Mouse (Mus musculus) brain, embryonic 18.5 days (tissue): ENCODE measurements around the gene Gm7138.
"Not testable (repeated sequence)": the region's sequence is repeated elsewhere in the genome, so short reads cannot be mapped to it uniquely, and the experiment has no call there.

Source experiments
- DNase-seq: peaks from one replicate; pipeline ENCODE4 v3.0.0-alpha.2; 2012; ENCODE audit warnings: low read depth, low spot score

The Gm7138 gene

GRCm38 (mm10) chr10:77750686-77751085 is 26.1 kb downstream of the Gm7138 start:
- DNase-seq: not testable (repeated sequence)

- not testable (repeated sequence) for DNase-seq
Observed at GRCm38 (mm10) chr10:77741924-77742688, 34.6 kb downstream of the Gm7138 start, which contains the start of gene Gm18596. Gene Gm18596 (minus strand): TSS chr10:77742638.

- no peak for DNase-seq
Observed at GRCm38 (mm10) chr10:77738929-77739328, 37.8 kb downstream of the Gm7138 start.

- no peak for DNase-seq
Observed at GRCm38 (mm10) chr10:77735928-77736327, 40.8 kb downstream of the Gm7138 start.

- DNase-seq: no peak
Observed at GRCm38 (mm10) chr10:77729241-77729640, 47.5 kb downstream of the Gm7138 start.

GRCm38 (mm10) chr10:77728280-77728679 is 48.5 kb downstream of the Gm7138 start:
- DNase-seq: no peak
